Mouse (Mus musculus): ENCODE data around the gene Ffar1. TPM values are rescaled to one million over a fixed set of nuclear protein-coding genes. Genes with fewer than 3 reads are reported as not detected.

Gene Ffar1
- polyA plus RNA-seq, 1 experiment from 2014 or later, result not detected

DNA sequence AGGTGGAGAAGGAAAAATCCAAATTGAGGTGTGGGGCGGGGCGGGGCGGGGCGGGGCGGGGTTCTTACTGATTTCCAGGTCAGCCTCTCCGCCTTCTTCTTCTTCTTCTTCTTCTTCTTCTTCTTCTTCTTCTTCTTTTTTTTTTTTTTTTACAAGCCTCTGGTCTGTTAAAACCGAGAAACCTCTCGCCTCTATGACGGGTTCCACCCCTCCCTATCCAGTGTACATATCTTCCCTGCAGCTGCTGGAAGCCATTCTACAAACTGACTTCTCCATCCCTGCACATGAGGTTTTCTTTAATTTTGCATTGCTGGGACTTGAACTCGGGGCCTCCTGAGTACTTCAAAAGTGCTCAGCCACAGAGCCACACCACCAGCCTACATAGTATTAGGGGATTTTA, 34.7 kb downstream of the Ffar1 start:
- H3K9ac ChIP-seq, result no peak overlapping the region
- no peak overlapping the region for H3K27ac ChIP-seq
- H3K9me3 ChIP-seq (replicated peaks), result no peaks in the 10 kb centered on the region
- DNase-seq (no peak), ATAC-seq (ENCODE audit: low read depth) (no peak)
- 61% methylated on average over 10 of the region's 10 CpGs for WGBS (ENCODE audit: insufficient replicate concordance)
- H3K27me3 ChIP-seq, result no peaks in the 10 kb centered on the region
- H3K4me2 ChIP-seq, result no peak overlapping the region
- H3K4me3 ChIP-seq (replicated peaks), result no peak overlapping the region
- no peaks in the 10 kb centered on the region for H3K36me3 ChIP-seq
- H3K4me1 ChIP-seq (replicated peaks), result 0 out of 2 replicates have a peak, but pooled peaks cover 3% of the 10 kb centered on the region

GRCm38 (mm10) chr7:30824306-30824705, 37.1 kb downstream of the Ffar1 start:
- Histone ChIP-seq H3K36me3 (no peaks in the 10 kb centered on the region), H3K4me3 (replicated peaks) (no peak overlapping the region), H3K4me2 (no peak overlapping the region), H3K27me3 (no peaks in the 10 kb centered on the region), H3K9ac (no peak overlapping the region), H3K9me3 (replicated peaks) (no peaks in the 10 kb centered on the region), H3K27ac (no peak overlapping the region), H3K4me1 (replicated peaks) (peaks cover 17% of the 10 kb centered on the region)
- no peak for DNase-seq
- 74% methylated on average over 3 of the region's 3 CpGs for WGBS (ENCODE audit: insufficient replicate concordance)
- ATAC-seq (ENCODE audit: low read depth), result no peak

DNA sequence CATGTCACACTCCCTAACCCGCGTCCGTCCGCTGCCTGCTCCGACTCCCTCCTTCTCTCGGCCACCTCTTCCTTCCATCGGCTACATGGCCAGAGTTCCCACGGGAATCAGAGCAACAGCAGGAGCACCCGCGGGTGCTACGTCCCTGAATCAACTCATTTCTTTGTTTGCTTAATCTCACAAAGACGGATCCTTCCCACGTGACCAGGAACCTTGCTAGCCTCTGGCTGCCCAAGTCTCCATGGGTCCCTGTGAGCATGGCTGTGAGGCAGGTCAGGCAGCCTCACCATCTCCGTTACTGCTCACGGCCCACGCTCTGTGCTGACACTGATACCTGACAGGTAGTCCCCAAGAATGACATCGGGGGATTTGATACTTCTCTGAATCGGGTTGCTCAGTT, 37.7 kb downstream of the Ffar1 start, which contains the start of gene Ffar2:
Gene Ffar2, minus strand, starts transcription at position 101 of the 400 bp plus-strand sequence.
- H3K27ac ChIP-seq, result no peak within 1 kb of the TSS

DNA sequence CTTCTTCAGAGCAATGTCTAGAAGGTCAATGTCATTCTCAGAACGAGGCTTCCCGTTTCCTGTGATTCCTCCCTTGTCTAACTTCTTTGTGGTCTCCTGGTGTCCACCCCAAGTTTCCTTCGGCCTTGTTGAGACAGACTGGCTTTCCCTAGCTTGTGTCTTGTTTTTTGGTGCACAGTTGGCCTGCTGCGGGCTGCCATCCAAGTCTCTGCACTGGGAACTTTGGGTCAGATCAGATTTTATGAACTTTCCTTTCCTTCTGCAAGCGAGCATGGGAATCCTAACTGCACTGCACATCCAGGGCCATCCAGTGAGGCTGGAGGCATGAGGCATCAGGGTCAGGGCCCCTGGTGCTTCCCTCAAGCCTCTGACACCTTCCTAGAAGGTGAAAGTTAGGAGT, 39.8 kb downstream of the Ffar1 start:
- H3K9me3 ChIP-seq (replicated peaks), result no peaks in the 10 kb centered on the region
- H3K4me2 ChIP-seq, result no peak overlapping the region
- peaks cover 17% of the 10 kb centered on the region for H3K4me1 ChIP-seq (replicated peaks)
- ATAC-seq (ENCODE audit: low read depth) (no peak), DNase-seq (no peak)
- no peak overlapping the region for H3K4me3 ChIP-seq (replicated peaks)
- H3K27ac ChIP-seq, result no peak overlapping the region
- H3K27me3 ChIP-seq, result no peaks in the 10 kb centered on the region
- no peak overlapping the region for H3K9ac ChIP-seq
- 31% methylated on average over 5 of the region's 5 CpGs for WGBS (ENCODE audit: insufficient replicate concordance)
- H3K36me3 ChIP-seq, result no peaks in the 10 kb centered on the region

More for the DNA sequence above, 37.7 kb downstream of the Ffar1 start, which contains the start of gene Ffar2:
- no peaks in the 10 kb centered on the region for H3K27me3 ChIP-seq
- DNase-seq (no peak), ATAC-seq (ENCODE audit: low read depth) (no peak)
- H3K4me3 ChIP-seq (replicated peaks), result no peak within 1 kb of the TSS
- 81% methylated on average over 18 of the region's 18 CpGs for WGBS (ENCODE audit: insufficient replicate concordance)
- peaks cover 17% of the 10 kb centered on the region for H3K4me1 ChIP-seq (replicated peaks)
- H3K36me3 ChIP-seq, result no peaks in the 10 kb centered on the region
- no peak within 1 kb of the TSS for H3K4me2 ChIP-seq
- no peaks in the 10 kb centered on the region for H3K9me3 ChIP-seq (replicated peaks)
- H3K9ac ChIP-seq, result no peak within 1 kb of the TSS

DNA sequence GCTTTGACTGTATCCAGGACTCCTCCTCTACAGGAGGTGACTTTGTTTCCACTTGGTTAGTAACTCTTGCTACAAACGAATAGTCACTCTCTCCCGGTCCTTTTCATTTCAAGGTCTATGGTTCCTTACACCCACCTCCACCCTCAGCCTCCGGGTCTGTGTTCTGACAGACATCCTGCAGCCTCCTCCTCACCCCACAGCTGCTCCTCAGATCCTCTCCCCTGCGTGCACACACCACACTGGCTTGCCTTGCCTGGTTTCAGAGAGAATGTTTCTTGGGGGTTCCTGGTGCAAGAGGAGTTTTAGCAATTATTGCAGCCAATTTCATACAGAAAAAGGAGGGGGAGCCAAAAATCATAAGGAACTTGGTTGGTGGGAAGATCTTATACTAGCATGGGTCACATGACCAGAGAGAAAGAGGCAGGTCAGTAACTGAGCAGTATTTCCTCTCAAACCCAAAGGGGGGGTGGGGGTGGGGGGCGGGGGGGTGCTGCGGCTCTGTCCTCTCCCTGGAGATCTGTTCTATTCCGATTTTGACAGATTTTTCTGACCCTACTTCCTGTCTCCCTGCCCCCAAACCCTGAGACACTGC, 40.4 kb downstream of the Ffar1 start:
- Histone ChIP-seq H3K4me2 (0 out of 2 replicates have a peak overlapping the region, but pooled peaks have one; percentile 8), H3K9ac (no peak overlapping the region)

GRCm38 (mm10) chr7:30820131-30820530, 41.2 kb downstream of the Ffar1 start:
- ATAC-seq (ENCODE audit: low read depth) (peak; percentile 10; the same call in 1 of the 2 replicates), DNase-seq (no peak)
- Histone ChIP-seq H3K27me3 (no peaks in the 10 kb centered on the region), H3K27ac (0 out of 2 replicates have a peak overlapping the region, but pooled peaks have one; percentile 9), H3K4me1 (replicated peaks) (peaks cover 17% of the 10 kb centered on the region), H3K4me3 (replicated peaks) (no peak overlapping the region), H3K36me3 (no peaks in the 10 kb centered on the region), H3K4me2 (0 out of 2 replicates have a peak overlapping the region, but pooled peaks have one; percentile 8), H3K9ac (no peak overlapping the region), H3K9me3 (replicated peaks) (no peaks in the 10 kb centered on the region)
- WGBS (ENCODE audit: insufficient replicate concordance), result 41% methylated on average over 6 of the region's 6 CpGs

More for the DNA sequence above, 40.4 kb downstream of the Ffar1 start:
- ATAC-seq (ENCODE audit: low read depth) (no peak), DNase-seq (no peak)
- H3K27me3 ChIP-seq, result no peaks in the 10 kb centered on the region
- no peak overlapping the region for H3K4me3 ChIP-seq (replicated peaks)
- H3K9me3 ChIP-seq (replicated peaks), result no peaks in the 10 kb centered on the region
- H3K4me1 ChIP-seq (replicated peaks), result peaks cover 17% of the 10 kb centered on the region
- 23% methylated on average over 7 of the region's 7 CpGs for WGBS (ENCODE audit: insufficient replicate concordance)
- no peak overlapping the region for H3K27ac ChIP-seq
- H3K36me3 ChIP-seq, result no peaks in the 10 kb centered on the region

DNA sequence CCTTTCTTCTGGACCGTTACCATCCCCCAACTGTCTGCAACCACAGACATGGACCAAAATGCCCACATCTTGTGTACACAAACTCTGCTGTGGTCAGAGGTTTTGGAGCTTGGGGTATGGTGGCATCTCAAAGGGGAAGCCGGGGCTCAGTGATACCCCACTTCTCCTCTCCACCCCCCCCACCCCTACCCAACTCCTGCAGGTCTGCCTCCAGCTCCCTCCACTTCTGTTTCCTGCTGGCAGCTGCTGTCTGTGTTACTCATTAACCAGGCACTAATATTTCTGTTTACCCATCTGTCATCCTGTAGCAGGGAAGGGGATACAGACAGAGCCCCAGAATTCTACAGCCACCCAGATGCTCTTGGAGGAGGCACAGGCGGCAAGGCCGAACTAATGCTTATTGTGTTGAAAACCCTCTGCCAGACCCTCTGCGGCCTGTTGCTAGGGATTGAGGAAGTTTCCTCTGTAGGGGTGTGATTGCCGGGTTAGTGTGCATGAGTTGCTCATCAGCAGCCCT, 49.0 kb downstream of the Ffar1 start:
- H3K27ac ChIP-seq, result peak overlapping the region; percentile 52
- peak; percentile 8 for DNase-seq
- no peak overlapping the region for H3K4me3 ChIP-seq (replicated peaks)
- peaks cover 11% of the 10 kb centered on the region for H3K4me1 ChIP-seq (replicated peaks)
- H3K36me3 ChIP-seq, result no peaks in the 10 kb centered on the region
- peak overlapping the region; percentile 7; the same call in 1 of the 2 replicates for H3K4me2 ChIP-seq
- no peaks in the 10 kb centered on the region for H3K9me3 ChIP-seq (replicated peaks)
- peak; percentile 67 for ATAC-seq (ENCODE audit: low read depth)
- no peak overlapping the region for H3K9ac ChIP-seq
- 27% methylated on average over 6 of the region's 6 CpGs for WGBS (ENCODE audit: insufficient replicate concordance)
- no peaks in the 10 kb centered on the region for H3K27me3 ChIP-seq

GRCm38 (mm10) chr7:30811757-30812290, 49.5 kb downstream of the Ffar1 start:
- ATAC-seq (ENCODE audit: low read depth), result peak; percentile 56
- no peaks in the 10 kb centered on the region for H3K36me3 ChIP-seq
- no peaks in the 10 kb centered on the region for H3K9me3 ChIP-seq (replicated peaks)
- H3K27me3 ChIP-seq, result no peaks in the 10 kb centered on the region
- peaks cover 11% of the 10 kb centered on the region for H3K4me1 ChIP-seq (replicated peaks)
- 4% methylated on average over 9 of the region's 9 CpGs for WGBS (ENCODE audit: insufficient replicate concordance)
- peak overlapping the region; percentile 7; the same call in 1 of the 2 replicates for H3K4me2 ChIP-seq
- DNase-seq, result peak; percentile 3
- peak overlapping the region; percentile 52 for H3K27ac ChIP-seq
- H3K9ac ChIP-seq, result no peak overlapping the region
- no peak overlapping the region for H3K4me3 ChIP-seq (replicated peaks)

- WGBS (ENCODE audit: insufficient replicate concordance), result 52% methylated on average over 6 of the region's 6 CpGs
- no peak for DNase-seq
- ATAC-seq (ENCODE audit: low read depth), result no peak
These were observed 51.0 kb downstream of the Ffar1 start for GRCm38 (mm10) chr7:30810319-30810718.

More at GRCm38 (mm10) chr7:30810319-30810718, 51.0 kb downstream of the Ffar1 start:
- no peak overlapping the region for H3K4me2 ChIP-seq
- no peak overlapping the region for H3K4me3 ChIP-seq (replicated peaks)
- peaks cover 11% of the 10 kb centered on the region for H3K4me1 ChIP-seq (replicated peaks)
- H3K27me3 ChIP-seq, result no peaks in the 10 kb centered on the region
- H3K27ac ChIP-seq, result no peak overlapping the region
- no peaks in the 10 kb centered on the region for H3K36me3 ChIP-seq
- no peak overlapping the region for H3K9ac ChIP-seq
- H3K9me3 ChIP-seq (replicated peaks), result no peaks in the 10 kb centered on the region
